Mouse (Mus musculus): Measurements from ENCODE around the gene Olfr530. TPM values are rescaled to one million over a fixed set of nuclear protein-coding genes. Genes with fewer than 3 reads are reported as not detected.

Olfr530 gene
- polyA plus RNA-seq (2015; fragmentation: Nextera tagmentation; extraction: Ambion mirVana), result not detected in 2 replicates

- Histone ChIP-seq H3K4me3 (no peak within 1 kb of the TSS), H3K4me2 (no peak within 1 kb of the TSS), H3K4me1 (no peaks in the 10 kb centered on the region), H3K9ac (no peak within 1 kb of the TSS), H3K27me3 (no peaks in the 10 kb centered on the region), H3K27ac (no peak within 1 kb of the TSS), H3K36me3 (no peaks in the 10 kb centered on the region), H3K9me3 (no peaks in the 10 kb centered on the region)
- no peak for ATAC-seq (ENCODE audit: insufficient number of reproducible peaks, low FRiP score, low TSS enrichment, low read depth)
- 17% methylated on average over 1 of the region's 1 CpGs for WGBS
Observed at GRCm38 (mm10) chr7:140376231-140376630, at the start of gene Olfr530. TSS of gene Olfr530 (minus strand) at chr7:140376331.

DNA sequence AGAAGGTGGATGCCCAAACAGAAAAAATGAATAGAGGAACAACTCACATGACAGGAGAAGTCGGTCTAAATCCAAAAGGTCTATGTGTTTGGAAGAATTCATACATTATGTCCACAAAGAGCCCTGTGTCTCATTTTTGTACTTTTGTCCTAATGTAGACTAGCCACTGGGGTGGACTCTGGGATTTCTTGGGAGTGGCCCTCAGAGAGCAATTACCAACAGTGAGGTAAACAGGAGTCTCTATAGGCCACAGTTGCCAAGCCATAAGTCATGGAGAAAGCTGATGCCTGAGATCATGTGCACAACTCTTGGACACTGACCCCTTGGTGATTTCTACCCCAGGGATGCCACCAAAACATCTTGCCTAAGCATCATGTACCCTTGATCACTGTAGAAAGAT lies 45.4 kb upstream of the Olfr530 start, which contains the start of gene Olfr532:
Gene Olfr532 (minus strand): TSS at position 101 of the 400 bp plus-strand sequence.
- H3K9me3 ChIP-seq, result no peaks in the 10 kb centered on the region
- no peak for ATAC-seq (ENCODE audit: insufficient number of reproducible peaks, low FRiP score, low TSS enrichment, low read depth)

GRCm38 (mm10) chr7:140402818-140403217 lies 26.7 kb upstream of the Olfr530 start, which contains the start of gene Olfr531:
TSS of gene Olfr531 (minus strand) at chr7:140402918.
- H3K27ac ChIP-seq, result no peak within 1 kb of the TSS
- H3K27me3 ChIP-seq, result no peaks in the 10 kb centered on the region
- no peak for ATAC-seq (ENCODE audit: insufficient number of reproducible peaks, low FRiP score, low TSS enrichment, low read depth)
- no peaks in the 10 kb centered on the region for H3K36me3 ChIP-seq
- H3K4me2 ChIP-seq, result no peak within 1 kb of the TSS
- no peaks in the 10 kb centered on the region for H3K9me3 ChIP-seq
- H3K4me1 ChIP-seq, result no peaks in the 10 kb centered on the region
- H3K9ac ChIP-seq, result no peak within 1 kb of the TSS
- WGBS, result 100% methylated on average over 1 of the region's 1 CpGs
- no peak within 1 kb of the TSS for H3K4me3 ChIP-seq

More for the DNA sequence above, 45.4 kb upstream of the Olfr530 start, which contains the start of gene Olfr532:
- Histone ChIP-seq H3K27ac (no peak within 1 kb of the TSS), H3K4me1 (no peaks in the 10 kb centered on the region), H3K4me3 (no peak within 1 kb of the TSS), H3K4me2 (no peak within 1 kb of the TSS), H3K9ac (no peak within 1 kb of the TSS), H3K36me3 (no peaks in the 10 kb centered on the region), H3K27me3 (no peaks in the 10 kb centered on the region)
- 84% methylated on average over 1 of the region's 1 CpGs for WGBS

DNA sequence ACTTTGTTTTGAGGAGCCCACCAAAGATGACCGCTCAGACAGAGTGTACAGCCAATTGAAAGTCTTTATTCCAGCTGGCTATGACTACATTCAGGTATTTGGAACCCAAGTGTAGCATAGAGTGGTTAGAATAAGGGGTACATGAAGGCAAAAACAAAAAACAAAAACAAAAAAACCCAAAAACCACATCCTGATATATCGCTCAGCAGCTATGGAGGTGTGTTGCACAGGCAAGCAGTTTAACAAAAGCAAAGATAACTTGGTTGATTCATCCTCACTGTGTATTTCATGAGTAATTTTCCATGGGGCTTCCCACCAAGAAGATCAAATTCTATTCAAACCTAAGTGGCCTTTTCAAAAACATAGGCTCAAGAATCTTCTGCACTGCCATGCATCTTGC lies 780 bp upstream of the Olfr530 start:
- Histone ChIP-seq H3K36me3 (no peaks in the 10 kb centered on the region), H3K4me3 (no peak overlapping the region)
- WGBS, result 93% methylated on average over 2 of the region's 2 CpGs

DNA sequence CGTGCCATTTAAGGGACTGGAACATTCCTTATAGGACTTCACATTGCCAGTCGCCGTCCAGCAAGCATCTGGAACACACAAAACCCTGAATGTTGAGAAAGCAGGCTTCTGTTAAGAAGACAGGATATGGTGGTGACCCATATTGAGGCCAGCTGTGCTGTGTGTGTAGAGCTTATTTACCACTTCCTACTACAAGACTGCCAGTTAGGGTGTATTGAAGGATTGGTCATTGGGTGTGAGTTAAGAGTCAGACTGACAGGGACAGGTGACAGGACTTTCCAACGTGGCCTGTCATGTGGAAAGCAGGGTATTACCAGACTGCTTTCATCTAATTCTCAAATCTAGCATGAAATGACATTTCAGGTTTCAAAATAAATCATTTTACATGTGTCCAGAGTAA lies 1.8 kb downstream of the Olfr530 start:
- Histone ChIP-seq H3K9me3 (no peaks in the 10 kb centered on the region), H3K9ac (no peak overlapping the region), H3K4me1 (no peaks in the 10 kb centered on the region), H3K27me3 (no peaks in the 10 kb centered on the region), H3K4me2 (no peak overlapping the region), H3K36me3 (no peaks in the 10 kb centered on the region), H3K27ac (no peak overlapping the region), H3K4me3 (no peak overlapping the region)
- WGBS, result 51% methylated on average over 4 of the region's 4 CpGs
- no peak for ATAC-seq (ENCODE audit: insufficient number of reproducible peaks, low FRiP score, low TSS enrichment, low read depth)

More for the DNA sequence above, 780 bp upstream of the Olfr530 start:
- no peak for ATAC-seq (ENCODE audit: insufficient number of reproducible peaks, low FRiP score, low TSS enrichment, low read depth)
- H3K4me1 ChIP-seq, result no peaks in the 10 kb centered on the region
- no peak overlapping the region for H3K4me2 ChIP-seq
- H3K9me3 ChIP-seq, result no peaks in the 10 kb centered on the region
- no peak overlapping the region for H3K27ac ChIP-seq
- no peaks in the 10 kb centered on the region for H3K27me3 ChIP-seq
- H3K9ac ChIP-seq, result no peak overlapping the region

- no peaks in the 10 kb centered on the region for H3K36me3 ChIP-seq
- H3K9me3 ChIP-seq, result no peaks in the 10 kb centered on the region
- no peaks in the 10 kb centered on the region for H3K4me1 ChIP-seq
- H3K9ac ChIP-seq, result no peak within 1 kb of the TSS
- H3K4me2 ChIP-seq, result no peak within 1 kb of the TSS
- H3K27ac ChIP-seq, result no peak within 1 kb of the TSS
- no peaks in the 10 kb centered on the region for H3K27me3 ChIP-seq
- WGBS, result 58% methylated on average over 3 of the region's 3 CpGs
- no peak within 1 kb of the TSS for H3K4me3 ChIP-seq
- no peak for ATAC-seq (ENCODE audit: insufficient number of reproducible peaks, low FRiP score, low TSS enrichment, low read depth)
Observed at GRCm38 (mm10) chr7:140361571-140361970, 14.6 kb downstream of the Olfr530 start, which contains the start of gene Olfr60. TSS of gene Olfr60 (minus strand) at chr7:140361671.

DNA sequence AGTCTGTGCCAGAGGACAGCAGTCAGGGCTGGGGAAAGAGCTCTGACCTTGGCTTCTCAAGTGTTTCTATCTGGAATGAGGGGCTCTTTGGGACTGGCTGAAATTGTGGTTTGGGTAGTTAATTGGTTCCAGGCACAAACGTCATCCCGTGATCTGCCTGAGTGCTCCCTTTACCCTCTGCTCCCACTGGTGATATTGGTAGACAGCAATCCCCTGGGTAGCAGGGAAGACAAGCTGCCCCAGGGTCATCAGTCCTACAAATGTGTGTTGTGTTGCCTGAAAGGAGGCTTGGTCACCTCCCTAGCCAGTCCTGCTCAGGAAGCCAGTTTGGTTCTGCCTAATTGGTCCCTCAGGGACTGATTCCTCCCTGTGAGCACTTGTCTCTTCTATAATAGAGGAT lies 42.4 kb downstream of the Olfr530 start, which contains the start of gene Olfr527:
Gene Olfr527 (plus strand): TSS at position 301 of the 400 bp plus-strand sequence.
- H3K4me2 ChIP-seq, result no peak within 1 kb of the TSS
- H3K27ac ChIP-seq, result no peak within 1 kb of the TSS
- H3K4me3 ChIP-seq, result no peak within 1 kb of the TSS
- no peak within 1 kb of the TSS for H3K9ac ChIP-seq
- no peaks in the 10 kb centered on the region for H3K4me1 ChIP-seq
- no peak for ATAC-seq (ENCODE audit: insufficient number of reproducible peaks, low FRiP score, low TSS enrichment, low read depth)
- no peaks in the 10 kb centered on the region for H3K27me3 ChIP-seq
- 65% methylated on average over 2 of the region's 2 CpGs for WGBS
- H3K36me3 ChIP-seq, result no peaks in the 10 kb centered on the region
- no peaks in the 10 kb centered on the region for H3K9me3 ChIP-seq

DNA sequence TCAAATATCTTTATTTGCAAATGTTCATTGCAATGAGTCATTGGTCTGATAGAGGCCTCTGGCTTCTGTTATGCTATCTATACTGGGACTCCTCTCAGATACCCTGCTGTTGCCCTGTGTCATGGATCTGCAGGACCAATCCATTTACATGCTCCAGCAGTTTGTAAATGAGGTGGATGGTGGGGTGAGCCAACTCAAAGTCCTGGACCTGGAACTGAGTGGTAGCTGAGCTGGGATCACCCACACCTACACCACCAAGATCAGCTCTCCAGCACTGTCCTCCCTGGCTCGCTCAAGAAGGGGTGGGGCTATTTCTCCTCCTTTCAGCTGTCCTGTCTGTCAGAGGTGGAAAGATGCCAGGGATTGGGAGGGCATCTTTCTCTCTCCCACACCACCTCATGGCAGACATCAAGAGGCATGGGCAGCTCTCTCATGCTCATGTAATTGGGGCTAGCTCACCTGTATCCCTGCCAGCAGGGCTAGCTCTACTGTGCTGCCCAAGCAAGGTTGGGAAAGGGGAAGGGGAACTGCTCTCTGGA lies 46.3 kb downstream of the Olfr530 start:
- no peak overlapping the region for H3K9ac ChIP-seq
- 50% methylated on average over 1 of the region's 1 CpGs for WGBS
- no peaks in the 10 kb centered on the region for H3K9me3 ChIP-seq
- no peak overlapping the region for H3K4me2 ChIP-seq
- H3K36me3 ChIP-seq, result no peaks in the 10 kb centered on the region
- H3K4me3 ChIP-seq, result no peak overlapping the region
- H3K27me3 ChIP-seq, result no peaks in the 10 kb centered on the region
- H3K4me1 ChIP-seq, result no peaks in the 10 kb centered on the region
- ATAC-seq (ENCODE audit: insufficient number of reproducible peaks, low FRiP score, low TSS enrichment, low read depth), result no peak
- H3K27ac ChIP-seq, result no peak overlapping the region

Other genes starting within 250 kb of the Olfr530 start
- gene Mtg1, start 238.8 kb downstream of the Olfr530 start, polyA plus RNA-seq (2015; fragmentation: Nextera tagmentation; extraction: Ambion mirVana), result 20.6 and 21.9 TPM in 2 replicates
- 0.27 and 0.36 TPM in 2 replicates for gene Sprn, start 221.5 kb downstream of the Olfr530 start, polyA plus RNA-seq (2015; fragmentation: Nextera tagmentation; extraction: Ambion mirVana)
- gene Olfr522, start 211.6 kb downstream of the Olfr530 start, polyA plus RNA-seq (2015; fragmentation: Nextera tagmentation; extraction: Ambion mirVana), result not detected in 2 replicates
- not detected in 2 replicates for gene Olfr523, start 203.1 kb downstream of the Olfr530 start, polyA plus RNA-seq (2015; fragmentation: Nextera tagmentation; extraction: Ambion mirVana)
- not detected in 2 replicates for gene Olfr524, start 170.4 kb downstream of the Olfr530 start, polyA plus RNA-seq (2015; fragmentation: Nextera tagmentation; extraction: Ambion mirVana)
- 0.11 TPM in 1 of 2 replicates, not detected in the other for gene Cd163l1, start 158.1 kb downstream of the Olfr530 start, polyA plus RNA-seq (2015; fragmentation: Nextera tagmentation; extraction: Ambion mirVana)
- gene 5830411N06Rik, start 129.0 kb downstream of the Olfr530 start, polyA plus RNA-seq (2015; fragmentation: Nextera tagmentation; extraction: Ambion mirVana), result not detected in 2 replicates
- not detected in 2 replicates for gene Olfr525, start 55.5 kb downstream of the Olfr530 start, polyA plus RNA-seq (2015; fragmentation: Nextera tagmentation; extraction: Ambion mirVana)
- gene Olfr527, start 42.3 kb downstream of the Olfr530 start, polyA plus RNA-seq (2015; fragmentation: Nextera tagmentation; extraction: Ambion mirVana), result not detected in 2 replicates
- not detected in 2 replicates for gene Olfr60, start 14.7 kb downstream of the Olfr530 start, polyA plus RNA-seq (2015; fragmentation: Nextera tagmentation; extraction: Ambion mirVana)
- not detected in 2 replicates for gene Olfr531, start 26.6 kb upstream of the Olfr530 start, polyA plus RNA-seq (2015; fragmentation: Nextera tagmentation; extraction: Ambion mirVana)
- not detected in 2 replicates for gene Olfr532, start 45.3 kb upstream of the Olfr530 start, polyA plus RNA-seq (2015; fragmentation: Nextera tagmentation; extraction: Ambion mirVana)
- gene Olfr533, start 87.0 kb upstream of the Olfr530 start, polyA plus RNA-seq (2015; fragmentation: Nextera tagmentation; extraction: Ambion mirVana), result not detected in 2 replicates
- not detected in 2 replicates for gene Olfr535, start 107.9 kb upstream of the Olfr530 start, polyA plus RNA-seq (2015; fragmentation: Nextera tagmentation; extraction: Ambion mirVana)
- gene Olfr536, start 131.1 kb upstream of the Olfr530 start, polyA plus RNA-seq (2015; fragmentation: Nextera tagmentation; extraction: Ambion mirVana), result not detected in 2 replicates
- not detected in 2 replicates for gene Olfr538, start 191.6 kb upstream of the Olfr530 start, polyA plus RNA-seq (2015; fragmentation: Nextera tagmentation; extraction: Ambion mirVana)
- gene Olfr46, start 224.9 kb upstream of the Olfr530 start, polyA plus RNA-seq (2015; fragmentation: Nextera tagmentation; extraction: Ambion mirVana), result not detected in 2 replicates

All from limb, embryonic 15.5 days (tissue).